Mouse (Mus musculus) erythroblast, embryonic 14.5 days (primary cell): ENCODE data around the gene Tnr.

Source experiments
- GATA1 ChIP-seq: IDR thresholded peaks from 2 replicates; pipeline ENCODE4 v1.6.1; 2012; ENCODE audit warnings: low read length, inconsistent platforms, mixed read lengths
- TAL1 ChIP-seq: IDR thresholded peaks from 3 replicates; pipeline ENCODE4 v1.6.1; 2012; ENCODE audit warnings: low read length, inconsistent platforms, mixed read lengths

DNA sequence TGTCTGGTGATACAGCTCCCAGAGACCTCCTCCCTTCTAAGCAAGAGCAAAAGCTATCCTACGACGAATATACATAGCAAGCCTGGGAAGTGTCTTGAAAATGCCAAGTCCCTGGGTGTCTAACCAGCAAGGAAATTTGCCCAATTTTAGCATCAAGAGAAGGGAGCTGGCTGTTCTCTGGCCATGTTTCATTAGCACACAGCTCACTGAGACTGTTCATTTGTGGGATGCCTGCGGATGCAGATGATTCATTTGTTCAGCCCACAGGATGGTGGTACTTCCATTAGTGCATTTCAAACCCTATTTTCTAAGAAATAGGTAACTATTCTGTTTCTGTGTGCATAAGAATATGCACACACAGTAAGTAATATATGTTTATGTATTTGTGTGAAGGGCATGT is 181.4 kb downstream of the Tnr start:
- TF ChIP-seq GATA1 (no peak), TAL1 (no peak)
